Mouse (Mus musculus) kidney, postnatal 10 days (tissue): ENCODE results near the gene Gtpbp3.

Experiments used
- DNase-seq: peaks from one replicate; pipeline ENCODE4 v3.0.0; 2021; ENCODE audit warnings: mixed read lengths

Gtpbp3 gene

GRCm38 (mm10) chr8:71487691-71488445 is at the start of gene Gtpbp3:
Gtpbp3 (plus strand) TSS chr8:71488103.
- DNase-seq, result peak; percentile 90

DNA sequence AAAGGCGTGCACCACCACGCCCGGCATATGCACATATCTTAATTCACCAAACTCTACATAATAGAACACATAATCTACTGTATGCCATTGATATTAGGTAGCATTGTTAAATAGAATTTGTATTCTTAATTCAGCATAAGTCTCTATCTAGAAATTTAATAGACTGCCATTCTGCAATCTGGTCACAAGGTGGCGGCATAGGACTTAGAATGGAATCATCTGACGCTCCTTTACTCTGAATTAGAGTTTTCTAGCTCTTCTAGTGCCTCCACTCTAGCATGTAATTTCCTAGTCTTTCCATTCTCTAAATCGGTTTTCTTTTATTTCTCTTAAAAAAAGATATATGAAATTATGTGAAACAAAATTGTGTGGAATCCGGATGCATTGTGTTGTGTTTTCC is 46.5 kb upstream of the Gtpbp3 start:
- peak; percentile 57 for DNase-seq

DNA sequence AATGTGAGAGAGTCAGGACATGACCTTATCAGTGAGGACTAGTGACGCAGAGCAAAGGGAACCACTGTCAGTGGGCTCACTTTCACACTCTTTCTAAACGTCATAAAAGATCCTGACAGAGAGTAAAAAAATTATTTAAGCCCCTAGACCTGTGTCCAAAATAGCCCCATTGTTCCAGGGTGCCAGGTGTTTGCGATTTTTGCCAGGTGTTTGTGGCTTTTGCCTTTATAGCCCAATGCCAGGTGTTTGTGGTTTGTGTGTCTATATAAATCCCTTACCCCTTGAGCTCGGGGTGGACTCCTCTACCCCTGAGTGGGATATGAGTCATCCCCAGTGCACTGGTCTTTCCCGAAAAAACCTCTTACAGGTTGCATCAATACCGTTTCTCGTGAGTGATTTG is 42.8 kb upstream of the Gtpbp3 start:
- no peak for DNase-seq

DNA sequence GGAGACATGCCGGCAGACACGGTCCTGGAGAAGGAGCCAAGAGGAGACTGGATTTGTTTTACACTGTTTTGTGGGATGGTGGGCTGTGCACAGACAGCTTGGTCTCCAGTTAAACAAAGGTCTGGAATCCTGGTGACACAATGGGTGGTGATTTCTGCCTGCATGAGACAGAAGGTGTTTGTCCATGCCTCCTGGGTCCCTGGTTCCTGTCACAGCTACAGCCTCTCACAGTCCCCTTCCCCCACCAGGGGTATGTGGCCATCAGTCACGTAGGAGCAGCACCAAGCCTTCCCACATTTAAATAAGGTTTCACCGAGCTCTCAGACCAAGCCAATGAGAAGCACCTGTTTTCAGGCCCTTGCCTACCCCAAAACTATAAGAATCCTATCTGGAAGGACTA is 36.6 kb upstream of the Gtpbp3 start:
- DNase-seq, result no peak

- DNase-seq, result no peak
These were observed 36.1 kb upstream of the Gtpbp3 start for GRCm38 (mm10) chr8:71451777-71452176.

DNA sequence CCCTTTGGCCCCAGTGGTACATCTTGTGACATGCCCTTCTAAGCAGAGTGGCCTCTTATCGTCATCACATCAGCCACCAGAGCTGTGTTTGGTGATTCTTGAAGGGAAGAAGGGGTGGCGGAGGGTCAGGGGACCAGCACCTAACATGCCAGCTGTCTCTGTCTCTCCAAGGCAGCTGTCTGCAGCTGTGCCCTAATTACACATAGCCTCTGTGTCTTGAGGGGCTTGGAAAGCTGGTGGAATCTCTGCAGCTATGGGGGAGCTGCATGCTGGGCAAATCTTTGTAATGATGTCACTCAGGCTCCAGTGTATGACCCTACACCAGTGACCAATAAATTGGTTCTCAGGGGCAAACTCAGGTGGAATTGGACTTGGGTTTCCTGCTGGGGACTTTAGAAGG is 35.2 kb upstream of the Gtpbp3 start:
- DNase-seq, result no peak

GRCm38 (mm10) chr8:71454668-71455067 is 33.2 kb upstream of the Gtpbp3 start:
- DNase-seq, result no peak

DNA sequence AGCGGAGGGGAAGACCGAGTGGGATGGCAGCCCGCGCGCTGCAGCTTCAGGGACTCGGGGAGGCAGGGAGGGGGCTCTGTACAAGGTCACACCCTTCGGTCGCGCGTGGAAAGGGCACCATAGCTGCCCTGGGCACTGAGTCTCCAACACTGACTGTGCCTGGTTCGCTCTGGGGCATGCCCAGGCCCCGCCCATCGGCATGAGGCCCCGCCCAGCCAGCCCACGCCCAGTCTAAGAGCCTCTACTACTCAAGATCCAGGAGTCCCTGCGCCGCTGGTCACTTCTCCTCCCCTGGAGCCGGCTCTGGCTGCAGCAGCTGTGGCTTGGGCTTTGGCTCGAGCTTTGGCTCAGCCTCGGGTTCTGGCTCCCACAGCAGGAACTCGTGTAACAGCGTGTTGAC is 31.0 kb upstream of the Gtpbp3 start:
- DNase-seq, result no peak

GRCm38 (mm10) chr8:71457659-71458270 is 30.1 kb upstream of the Gtpbp3 start:
- DNase-seq, result no peak

GRCm38 (mm10) chr8:71460716-71461115 is 27.2 kb upstream of the Gtpbp3 start:
- DNase-seq, result no peak

GRCm38 (mm10) chr8:71461152-71461840 is 26.6 kb upstream of the Gtpbp3 start:
- DNase-seq, result no peak

- DNase-seq, result no peak
These were observed 25.7 kb upstream of the Gtpbp3 start for GRCm38 (mm10) chr8:71462191-71462590.

- DNase-seq, result peak; percentile 67
These were observed 25.1 kb upstream of the Gtpbp3 start for GRCm38 (mm10) chr8:71462786-71463185.

DNA sequence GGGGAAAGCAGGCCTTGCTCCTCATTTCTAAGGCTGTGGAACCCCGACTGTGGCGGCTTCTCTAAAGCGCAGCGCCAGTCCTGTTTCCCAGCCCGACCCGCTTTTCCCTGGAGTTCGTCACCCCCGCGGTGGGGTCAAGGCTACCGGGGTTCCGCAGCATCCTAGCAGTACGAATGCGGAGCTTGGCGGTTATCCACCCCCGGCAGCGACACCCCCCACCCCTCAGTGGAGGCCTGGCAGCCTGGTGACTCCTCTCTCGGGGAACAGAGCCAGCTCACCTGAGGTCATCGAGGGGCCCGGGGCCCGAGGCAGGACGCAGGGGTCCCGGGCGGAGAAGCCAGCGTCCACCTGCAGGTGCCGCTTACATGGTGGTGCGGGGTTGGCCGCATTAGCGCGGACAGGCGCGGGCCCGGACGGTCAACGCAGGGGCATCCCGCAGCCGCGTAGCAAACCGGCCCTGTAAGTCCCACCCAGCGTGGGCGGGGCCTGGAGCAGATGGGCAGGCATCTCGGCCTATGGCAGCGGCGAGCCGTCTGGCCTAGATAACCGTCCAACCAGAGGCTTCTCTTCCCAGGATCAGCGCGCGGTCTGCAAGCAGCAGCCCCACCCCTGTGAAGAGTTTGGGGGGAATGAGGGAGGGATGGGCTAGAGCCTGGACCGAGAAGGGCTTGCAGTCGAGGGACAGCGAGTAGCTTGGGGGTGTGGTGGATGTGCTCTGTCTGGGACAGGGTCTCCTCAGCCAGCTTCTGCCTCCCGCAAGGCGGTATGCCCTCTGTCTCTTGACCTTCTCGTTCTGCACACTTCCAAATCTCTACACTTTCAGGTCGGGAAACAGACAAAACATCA is 24.5 kb upstream of the Gtpbp3 start, which contains the start of gene Abhd8:
Gene Abhd8, minus strand, starts transcription at position 468 of the 846 bp plus-strand sequence.
- DNase-seq, result peak; percentile 98

DNA sequence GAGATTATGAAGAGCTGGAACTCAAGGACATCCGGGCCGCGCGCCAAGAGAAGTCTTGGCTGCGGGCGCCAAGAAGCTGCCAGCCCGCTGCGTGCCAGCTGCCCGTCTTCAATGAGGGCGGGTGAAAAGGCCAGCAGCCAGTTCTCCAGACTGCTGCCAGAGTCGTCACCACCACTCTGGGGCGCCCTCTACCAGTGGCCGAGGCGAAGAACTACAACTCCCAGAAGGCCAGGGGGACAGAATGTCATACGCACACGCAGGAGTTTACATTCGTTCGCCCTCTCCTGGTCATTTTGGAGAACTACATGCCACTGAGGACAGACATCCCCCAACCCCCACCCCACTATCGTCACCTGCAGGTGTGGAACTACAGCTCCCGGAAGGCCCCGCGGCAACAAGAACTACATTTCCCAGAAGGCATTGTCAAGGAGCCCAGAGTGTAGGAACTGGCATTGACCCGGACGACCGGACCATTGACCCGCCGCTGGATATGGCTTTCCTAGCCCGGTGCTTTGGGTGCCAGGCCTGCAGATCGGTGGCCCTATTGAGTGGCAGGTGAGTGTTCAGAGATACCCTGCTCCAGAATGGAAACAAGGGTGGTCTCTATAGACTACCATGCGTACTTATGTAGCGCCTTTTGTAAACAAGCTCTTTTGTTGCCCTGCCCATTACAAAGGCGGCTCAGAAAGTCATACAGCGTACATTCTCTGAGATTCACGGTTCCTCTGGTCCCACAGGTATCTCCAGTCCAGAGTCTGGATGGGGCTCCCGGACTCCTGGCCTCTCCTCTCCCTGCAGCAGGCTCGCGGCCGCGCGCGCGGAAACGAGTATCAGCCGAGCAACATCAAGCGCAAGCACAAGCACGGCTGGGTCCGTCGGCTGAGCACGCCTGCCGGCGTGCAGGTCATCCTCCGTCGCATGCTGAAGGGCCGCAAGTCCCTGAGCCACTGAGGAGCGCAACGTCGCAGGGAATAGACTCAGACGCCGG is 23.1 kb upstream of the Gtpbp3 start, which contains the start of gene Mrpl34:
Gene Mrpl34, plus strand, starts transcription at position 447 of the 988 bp plus-strand sequence.
- peak; percentile 97 for DNase-seq

DNA sequence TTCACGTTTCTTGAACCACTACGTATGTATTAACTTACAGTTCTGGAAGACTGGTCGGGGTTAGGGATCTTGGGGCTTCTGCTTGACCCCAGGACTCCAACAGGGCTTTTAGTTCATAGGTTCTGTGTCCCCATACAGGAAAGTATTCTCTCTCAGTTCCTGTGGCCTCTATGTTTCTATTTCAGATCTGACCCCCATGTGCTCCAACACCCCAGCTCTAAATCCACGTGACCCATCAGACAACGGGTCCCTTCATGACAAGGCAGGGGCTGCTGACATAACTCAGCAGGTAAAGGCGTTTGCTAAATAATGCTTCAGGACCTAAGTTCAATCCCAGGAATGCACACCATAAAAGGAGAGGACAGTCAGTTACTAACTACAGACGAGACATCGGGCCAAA is 22.2 kb upstream of the Gtpbp3 start:
- no peak for DNase-seq

DNA sequence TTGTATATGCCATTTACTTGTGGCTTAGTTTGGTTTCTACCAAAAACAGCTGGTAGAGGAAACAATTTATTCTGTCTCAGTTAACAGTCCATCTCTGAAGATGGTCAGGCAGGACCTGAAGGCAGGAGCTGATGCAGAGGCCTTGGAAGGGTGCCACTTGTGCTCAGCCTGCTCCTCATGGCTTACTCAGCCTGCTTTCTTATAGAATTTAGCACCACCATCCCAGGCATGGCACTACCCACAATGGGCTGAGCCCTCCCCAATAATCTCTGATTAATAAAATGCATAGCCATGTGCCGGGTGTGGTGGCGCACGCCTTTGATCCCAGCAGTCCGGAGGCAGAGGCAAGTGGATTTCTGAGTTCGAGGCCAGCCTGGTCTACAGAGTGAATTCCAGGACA is 21.7 kb upstream of the Gtpbp3 start:
- DNase-seq, result no peak

DNA sequence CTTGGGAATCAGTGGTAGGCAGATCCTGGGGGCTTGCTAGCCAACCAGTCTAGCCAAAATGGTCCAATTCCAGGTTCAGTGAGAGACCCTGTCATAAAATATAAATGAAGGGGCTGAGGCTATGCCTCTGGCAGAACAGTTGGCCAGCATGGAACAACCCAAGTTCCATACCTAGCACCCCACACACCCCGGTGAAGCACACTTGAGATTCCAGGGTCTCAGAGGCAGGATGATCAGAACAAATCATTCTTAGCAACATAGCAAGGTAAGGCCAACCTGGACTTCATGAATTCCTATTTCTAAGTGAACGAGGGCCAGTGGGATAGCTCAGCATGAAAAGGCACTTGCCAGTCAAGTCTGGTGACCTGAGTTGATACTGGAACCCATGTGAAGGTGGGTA is 20.7 kb upstream of the Gtpbp3 start:
- DNase-seq, result no peak

DNA sequence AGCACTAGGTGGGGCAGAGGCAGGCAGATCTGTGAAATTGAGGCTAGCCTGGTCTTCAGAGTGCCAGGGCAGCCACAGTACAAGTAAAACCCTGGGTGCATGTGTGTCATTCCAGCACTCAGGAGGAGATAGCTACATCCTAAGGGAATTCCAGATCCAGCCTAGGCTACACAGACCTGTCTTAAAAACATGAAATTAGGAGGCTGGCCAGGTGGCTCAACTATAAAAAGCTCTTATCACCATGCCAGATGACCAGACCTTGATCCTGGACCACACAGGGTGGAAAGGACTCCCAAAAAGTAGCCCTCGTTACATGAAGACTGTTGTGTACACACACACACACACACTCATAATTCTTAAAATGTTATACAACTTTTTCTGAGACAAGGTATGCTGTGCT is 19.9 kb upstream of the Gtpbp3 start:
- no peak for DNase-seq

DNA sequence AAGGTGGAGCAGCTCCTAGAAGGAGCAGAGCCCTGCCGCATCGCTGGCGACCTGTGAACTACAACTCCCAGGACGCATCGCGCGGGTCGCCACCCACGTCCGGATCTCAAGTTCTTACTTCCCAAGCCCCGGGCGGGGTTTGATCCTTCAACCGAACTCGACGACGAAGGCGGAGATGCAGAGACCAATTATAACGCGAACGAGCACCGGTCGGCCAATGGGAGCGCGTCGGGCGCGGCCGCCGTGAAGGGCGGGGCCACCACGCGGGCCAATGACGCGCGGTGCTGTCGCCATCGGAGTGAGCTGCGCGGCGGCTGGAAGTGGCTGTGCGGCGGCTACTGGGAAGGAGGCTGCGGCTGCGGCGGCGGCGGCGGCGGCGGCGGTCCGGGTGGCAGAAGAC is 19.0 kb upstream of the Gtpbp3 start, which contains the start of gene Dda1:
Gene Dda1, plus strand, starts transcription at position 284 of the 400 bp plus-strand sequence.
- DNase-seq, result peak; percentile 98

DNA sequence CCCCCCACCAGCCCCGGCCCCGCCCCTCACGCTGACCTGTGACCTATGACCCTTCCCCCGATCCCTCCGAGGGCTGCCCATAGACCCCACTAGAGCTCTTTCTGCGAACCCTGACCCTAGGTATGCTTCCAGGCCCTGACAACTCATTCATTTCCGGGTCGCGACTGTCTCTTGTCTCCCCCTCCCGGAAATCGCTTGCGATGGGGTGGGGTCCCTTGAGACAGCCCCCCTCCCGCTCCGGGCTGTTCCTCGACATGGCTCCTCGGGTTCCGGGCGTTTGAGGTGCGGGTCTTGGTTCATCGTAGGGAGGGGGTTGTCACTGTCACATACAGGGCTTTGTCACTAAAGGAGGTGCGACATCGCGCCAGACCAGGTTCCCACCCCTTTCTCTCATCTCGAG is 18.5 kb upstream of the Gtpbp3 start:
- peak; percentile 74 for DNase-seq
